Mouse (Mus musculus): Measurements from ENCODE around the gene Slc12a8.

DNA sequence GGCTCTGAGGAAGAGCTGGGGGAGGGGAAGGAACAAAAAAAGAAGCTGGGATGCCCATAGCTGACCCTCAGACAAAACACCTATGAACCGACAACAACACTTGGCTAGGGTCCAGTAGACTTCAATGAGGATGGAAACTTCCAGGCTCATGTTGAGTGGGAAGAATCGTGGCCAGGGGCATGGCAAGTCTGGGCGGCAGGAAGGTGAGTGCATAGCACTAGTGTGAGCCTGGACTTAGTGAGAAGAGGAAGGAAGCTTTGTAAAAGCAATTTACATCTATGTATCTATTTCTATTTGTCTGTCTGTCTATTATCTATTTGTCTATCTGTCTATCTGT, 158.7 kb downstream of the Slc12a8 start:
- TF ChIP-seq POLR2A (IDR thresholded peaks at IDR 0.05; ENCODE audit: borderline replicate concordance, control insufficient read depth, low read depth, low read length) (no peak), CTCF (IDR thresholded peaks at IDR 0.05; ENCODE audit: control insufficient read depth, insufficient read depth, low read length) (no peak)

Data from bone marrow, adult 2 months (tissue).